Mouse (Mus musculus) 416B (cell line): ENCODE results near the gene 4930452B06Rik.
A peak's percentile ranks its signal among the peaks of the same experiment; 100 is the strongest.

ENCODE experiments used
- DNase-seq: peaks from one replicate; pipeline ENCODE4 v3.0.0; 2011; ENCODE audit warnings: low read depth

The 4930452B06Rik gene

GRCm38 (mm10) chr14:8451117-8451516 is 214.9 kb downstream of the 4930452B06Rik start:
- peak; percentile 20 for DNase-seq

GRCm38 (mm10) chr14:8450342-8450741 is 215.7 kb downstream of the 4930452B06Rik start:
- DNase-seq = no peak

DNA sequence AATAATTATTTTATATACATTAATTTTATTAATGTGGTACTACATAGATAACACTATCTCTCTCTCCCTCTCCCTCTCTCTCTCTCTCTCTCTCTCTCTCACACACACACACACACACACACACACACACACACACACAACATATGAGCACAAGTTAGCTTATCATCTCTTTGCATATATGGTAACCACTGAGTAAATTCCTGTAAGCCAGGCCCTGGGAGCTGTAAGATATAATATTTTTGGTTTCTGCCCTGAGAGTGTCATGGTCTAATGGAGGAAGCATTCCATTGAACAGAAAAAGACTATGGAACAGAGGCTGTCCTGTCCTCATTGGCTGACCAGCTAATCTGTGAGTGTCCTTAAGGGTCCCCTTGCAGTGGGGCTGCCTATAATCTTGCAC is 216.7 kb downstream of the 4930452B06Rik start:
- DNase-seq = no peak

DNA sequence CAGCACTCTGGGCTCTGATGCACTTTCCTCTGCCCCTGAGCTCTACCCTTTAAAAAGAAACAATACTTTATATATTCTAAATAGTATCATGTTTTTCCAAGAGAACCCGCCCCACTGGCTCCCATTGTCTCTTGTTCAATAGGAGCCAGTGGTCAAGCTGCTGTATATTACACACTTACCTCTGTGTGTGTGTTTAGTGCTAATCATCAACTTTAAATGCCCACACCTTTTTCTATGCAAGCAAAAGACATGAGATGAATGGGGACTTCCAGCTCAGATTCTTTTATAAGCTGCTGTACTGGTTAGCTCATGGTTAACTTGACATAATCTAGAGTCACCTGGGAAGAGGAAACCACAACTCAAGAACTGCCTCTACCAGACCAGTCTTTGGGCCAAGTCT is 218.7 kb downstream of the 4930452B06Rik start:
- DNase-seq = no peak

DNA sequence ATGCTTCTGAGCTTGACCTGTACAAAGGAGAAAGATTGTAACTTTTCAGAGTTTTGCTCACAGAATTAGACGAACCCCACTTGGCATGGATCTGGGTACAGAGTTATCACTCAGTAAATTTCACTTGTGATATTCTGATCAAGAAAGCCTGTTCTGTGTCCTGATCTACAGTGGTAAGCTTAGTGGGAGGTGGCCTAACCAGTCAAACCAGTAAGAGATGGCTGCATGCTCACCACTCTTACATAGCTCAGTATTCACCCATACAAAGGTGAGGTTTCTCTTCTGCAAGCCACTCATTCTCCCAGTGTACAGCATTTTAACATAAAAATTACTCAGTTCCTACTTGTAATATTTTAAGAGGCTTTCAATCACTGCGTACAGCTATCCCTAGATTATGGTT is 221.7 kb downstream of the 4930452B06Rik start:
- DNase-seq = no peak

GRCm38 (mm10) chr14:8442691-8443090 is 223.3 kb downstream of the 4930452B06Rik start:
- DNase-seq = no peak

GRCm38 (mm10) chr14:8441623-8442022 is 224.4 kb downstream of the 4930452B06Rik start:
- DNase-seq = no peak

GRCm38 (mm10) chr14:8430611-8431230 is 235.3 kb downstream of the 4930452B06Rik start:
- no peak for DNase-seq

DNA sequence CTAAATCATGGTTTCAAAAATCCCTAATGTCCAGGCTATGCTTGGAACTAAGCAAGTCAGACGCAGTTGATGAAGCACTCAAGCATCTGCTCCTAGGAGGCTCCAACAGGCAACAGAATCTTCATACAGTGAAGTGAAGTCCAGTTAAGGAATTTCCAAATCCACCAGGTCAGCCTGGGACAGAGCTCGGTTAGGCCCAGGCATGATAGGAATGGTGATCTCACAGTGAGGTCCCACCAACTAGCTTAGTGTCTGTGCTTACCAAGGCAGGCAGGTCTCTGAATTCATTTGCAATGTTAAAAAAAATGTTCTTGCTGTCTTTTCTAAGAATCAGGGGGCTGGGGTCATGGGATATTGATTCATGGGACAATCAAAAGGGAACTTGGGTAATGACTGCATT is 236.3 kb downstream of the 4930452B06Rik start:
- no peak for DNase-seq

- no peak for DNase-seq
Observed at GRCm38 (mm10) chr14:8422833-8423232, 243.2 kb downstream of the 4930452B06Rik start.

- no peak for DNase-seq
Observed at GRCm38 (mm10) chr14:8421199-8421787, 244.7 kb downstream of the 4930452B06Rik start.

GRCm38 (mm10) chr14:8418610-8419009 is 247.4 kb downstream of the 4930452B06Rik start:
- DNase-seq = peak; percentile 5

GRCm38 (mm10) chr14:8405946-8406345 is 260.1 kb downstream of the 4930452B06Rik start:
- DNase-seq = no peak

DNA sequence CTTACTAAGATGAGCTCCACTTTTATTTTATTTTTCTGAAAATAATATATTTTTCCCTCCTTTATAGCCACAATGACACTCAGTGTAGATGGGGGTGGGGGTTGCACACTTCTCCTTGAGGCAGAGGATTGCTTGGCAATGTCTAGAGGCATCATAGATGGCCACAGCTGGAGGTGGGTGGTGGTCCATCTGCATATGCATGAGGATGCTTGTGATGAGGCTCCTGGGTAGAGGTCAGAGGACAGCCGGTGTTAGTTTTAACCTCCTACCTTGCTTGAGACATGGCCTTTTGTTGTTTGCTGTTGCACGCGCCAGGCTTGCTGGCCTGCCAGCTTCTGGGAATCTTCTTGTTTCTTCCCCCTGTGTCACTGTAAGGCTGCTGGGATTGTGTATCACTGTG is 262.7 kb downstream of the 4930452B06Rik start:
- DNase-seq = no peak

DNA sequence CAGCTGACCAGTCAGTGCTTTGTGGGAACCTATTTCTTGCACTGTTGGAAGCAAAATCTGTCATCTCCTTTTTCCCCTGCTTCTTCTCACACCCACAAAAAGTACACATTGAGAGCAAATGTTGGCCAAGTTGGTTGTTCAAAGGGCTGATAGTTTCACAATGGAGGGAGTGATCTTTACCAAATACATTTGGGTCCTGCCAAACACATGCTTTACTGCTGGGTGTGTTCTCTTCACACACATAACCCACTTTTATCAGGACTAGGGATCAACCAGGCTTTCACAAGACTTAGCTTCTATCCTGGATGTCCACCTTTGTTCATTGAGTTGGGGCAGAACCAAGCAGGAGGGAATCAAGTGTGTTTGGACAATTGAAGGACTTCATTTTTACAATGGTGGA is 267.5 kb downstream of the 4930452B06Rik start:
- DNase-seq = no peak

DNA sequence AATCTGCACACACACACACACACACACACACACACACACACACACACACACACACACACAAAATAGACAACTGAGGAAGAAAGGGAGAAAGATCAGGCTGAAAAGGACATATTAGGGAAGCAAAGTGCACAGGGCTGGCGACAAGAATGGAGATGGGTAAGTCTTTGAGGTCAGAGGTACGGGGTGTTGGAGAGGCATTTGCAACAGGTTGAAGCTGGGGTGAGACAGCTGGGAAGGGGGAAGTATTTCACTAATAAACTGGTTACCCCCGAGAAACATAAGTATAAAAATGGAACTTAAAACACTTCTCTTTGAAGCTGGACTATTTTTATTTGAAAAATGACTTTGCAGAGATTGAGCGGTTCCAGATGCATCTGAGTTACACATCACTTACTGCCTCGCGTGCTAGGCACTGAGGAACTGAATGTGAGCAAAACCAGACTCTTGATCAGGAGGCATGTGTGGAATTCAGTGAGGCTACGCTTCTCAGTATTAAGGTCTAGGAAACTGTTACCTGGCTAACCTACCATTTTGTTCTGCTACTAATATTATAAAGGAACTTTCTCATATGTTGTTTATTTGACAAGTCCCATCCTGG is 270.3 kb downstream of the 4930452B06Rik start:
- no peak for DNase-seq

- DNase-seq = no peak
Observed at GRCm38 (mm10) chr14:8392181-8392825, 273.7 kb downstream of the 4930452B06Rik start.
